Mouse (Mus musculus) MEL (cell line): ENCODE measurements at regions not wholly inside any gene's neighbourhood (a gene's known extent, or its start where the extent isn't known, plus 50 kb on each side); places are given as distances from the start of the nearest gene placed in this dataset.
"Not testable (repeated sequence)": the region's sequence is repeated elsewhere in the genome, so short reads cannot be mapped to it uniquely, and the experiment has no call there.

Experiments used
- DNase-seq: peaks from one replicate; pipeline ENCODE4 v3.0.0; 2011; ENCODE audit warnings: low read depth, low spot score
- H3K27ac ChIP-seq: 2 replicates; pipeline ENCODE4 v1.5.1; 2012; ENCODE audit warnings: low read depth, mild to moderate bottlenecking, control low read depth, low read length, moderate library complexity; ENCODE audit not compliant: control insufficient read depth
- H3K27me3 ChIP-seq, 2 experiments: fragments of 150-350 bp in 1 of 2; sonication (generic) in 1 of 2; 2 replicates each; pipeline ENCODE4 v1.6.1; 2012; ENCODE audit warnings: low read length in 2 of 2, mild to moderate bottlenecking in 2 of 2, improper control_type of control experiment in 1 of 2, moderate library complexity in 1 of 2; ENCODE audit not compliant: insufficient read depth in 2 of 2, control insufficient read depth in 1 of 2
- H3K36me3 ChIP-seq, 2 experiments: 2 replicates each; pipeline ENCODE4 v1.6.1; 2012 to 2014; ENCODE audit warnings: low read length in 2 of 2, improper control_type of control experiment in 1 of 2, inconsistent platforms in 1 of 2, mild to moderate bottlenecking in 1 of 2; ENCODE audit not compliant: insufficient read depth in 2 of 2, control insufficient read depth in 1 of 2
- H3K4me1 ChIP-seq, 2 experiments: fragments of 150-350 bp in 1 of 2; sonication (generic) in 1 of 2; 2 replicates each; pipeline ENCODE4 v1.6.1; 2012; ENCODE audit warnings: low read length in 2 of 2, improper control_type of control experiment in 1 of 2, mild to moderate bottlenecking in 1 of 2; ENCODE audit not compliant: insufficient read depth in 2 of 2, control insufficient read depth in 1 of 2
- H3K4me3 ChIP-seq, 2 experiments: fragments of 150-350 bp in 1 of 2; sonication (generic) in 1 of 2; 2 replicates each; pipeline ENCODE4 v1.5.1; 2012; ENCODE audit warnings: low read depth in 2 of 2, low read length in 2 of 2, mild to moderate bottlenecking in 2 of 2, moderate library complexity in 2 of 2, control low read depth in 1 of 2, improper control_type of control experiment in 1 of 2; ENCODE audit not compliant: control insufficient read depth in 1 of 2, insufficient read depth in 1 of 2
- H3K79me2 ChIP-seq: 2 replicates; pipeline ENCODE4 v1.6.1; 2012; ENCODE audit warnings: mild to moderate bottlenecking, low read length, moderate library complexity; ENCODE audit not compliant: control insufficient read depth, poor library complexity, insufficient read depth
- H3K9ac ChIP-seq: 2 replicates; pipeline ENCODE4 v1.6.1; 2012; ENCODE audit warnings: low read depth, mild to moderate bottlenecking, control low read depth, low read length, moderate library complexity; ENCODE audit not compliant: control insufficient read depth, poor library complexity, severe bottlenecking
- H3K9me3 ChIP-seq: fragments of 150-350 bp; sonication (generic); replicated peaks from 2 replicates; pipeline ENCODE4 v1.6.1; 2012; ENCODE audit warnings: mild to moderate bottlenecking, low read length, improper control_type of control experiment, moderate library complexity; ENCODE audit not compliant: insufficient read depth
- CHD1 ChIP-seq: IDR thresholded peaks from 2 replicates; pipeline ENCODE4 v1.6.1; 2012; ENCODE audit warnings: low read depth, mild to moderate bottlenecking, inconsistent platforms, low read length, improper control_type of control experiment
- CTCF ChIP-seq, 3 experiments: IDR thresholded peaks in 2 of 3; conservative IDR thresholded peaks in 1 of 3; 2 replicates each; pipeline ENCODE4 v1.5.1; 2011 to 2012; ENCODE audit warnings: low read length in 3 of 3, low read depth in 2 of 3, mild to moderate bottlenecking in 2 of 3, improper control_type of control experiment in 1 of 3, inconsistent platforms in 1 of 3, mixed read lengths in 1 of 3, moderate library complexity in 1 of 3; ENCODE audit not compliant: control insufficient read depth in 1 of 3, insufficient read depth in 1 of 3, poor library complexity in 1 of 3, severe bottlenecking in 1 of 3
- E2F4 ChIP-seq: IDR thresholded peaks from 2 replicates; pipeline ENCODE4 v1.6.1; 2011; ENCODE audit warnings: low read depth, low read length, improper control_type of control experiment, borderline replicate concordance
- ELF1 ChIP-seq: IDR thresholded peaks from 2 replicates; pipeline ENCODE4 v1.6.1; 2014; ENCODE audit warnings: low read depth, mild to moderate bottlenecking, inconsistent platforms, low read length, improper control_type of control experiment, moderate library complexity
- ETS1 ChIP-seq: IDR thresholded peaks from 2 replicates; pipeline ENCODE4 v1.6.1; 2012; ENCODE audit warnings: low read depth, mild to moderate bottlenecking, inconsistent platforms, low read length, improper control_type of control experiment, moderate library complexity
- GATA1 ChIP-seq: IDR thresholded peaks from 2 replicates; pipeline ENCODE4 v1.6.1; 2011; ENCODE audit warnings: low read depth, low read length, improper control_type of control experiment
- HCFC1 ChIP-seq: IDR thresholded peaks from 2 replicates; pipeline ENCODE4 v1.6.1; 2012; ENCODE audit warnings: low read depth, mild to moderate bottlenecking, inconsistent platforms, low read length, improper control_type of control experiment, moderate library complexity
- MAFK ChIP-seq: IDR thresholded peaks from 2 replicates; pipeline ENCODE4 v1.6.1; 2011; ENCODE audit warnings: low read depth, mild to moderate bottlenecking, low read length, improper control_type of control experiment, borderline replicate concordance
- MAX ChIP-seq: IDR thresholded peaks from 2 replicates; pipeline ENCODE4 v1.6.1; 2011; ENCODE audit warnings: low read length, improper control_type of control experiment
- MXI1 ChIP-seq: IDR thresholded peaks from 2 replicates; pipeline ENCODE4 v1.6.1; 2011; ENCODE audit warnings: mild to moderate bottlenecking, low read depth, low read length, improper control_type of control experiment
- MYB ChIP-seq: IDR thresholded peaks from 2 replicates; pipeline ENCODE4 v1.6.1; 2011; ENCODE audit warnings: mild to moderate bottlenecking, low read depth, low read length, improper control_type of control experiment
- MYC ChIP-seq: IDR thresholded peaks from 2 replicates; pipeline ENCODE4 v1.6.1; 2011; ENCODE audit warnings: low read depth, mild to moderate bottlenecking, low read length, improper control_type of control experiment, moderate library complexity
- NELFE ChIP-seq: IDR thresholded peaks from 2 replicates; pipeline ENCODE4 v1.6.1; 2011; ENCODE audit warnings: low read depth, low read length, improper control_type of control experiment
- POLR2A ChIP-seq, 2 experiments: IDR thresholded peaks; 2 replicates each; pipeline ENCODE4 v1.6.1; 2011 to 2012; ENCODE audit warnings: low read length in 2 of 2, mild to moderate bottlenecking in 2 of 2, control low read depth in 1 of 2, improper control_type of control experiment in 1 of 2, low read depth in 1 of 2, moderate library complexity in 1 of 2; ENCODE audit not compliant: control insufficient read depth in 1 of 2, insufficient read depth in 1 of 2, poor library complexity in 1 of 2
- POLR2AphosphoS5 ChIP-seq: IDR thresholded peaks from 2 replicates; pipeline ENCODE4 v1.6.1; 2012; ENCODE audit warnings: low read depth, borderline replicate concordance, mild to moderate bottlenecking, inconsistent platforms, low read length, moderate library complexity, mixed read lengths
- RCOR1 ChIP-seq: IDR thresholded peaks from 2 replicates; pipeline ENCODE4 v1.6.1; 2012; ENCODE audit warnings: low read depth, mild to moderate bottlenecking, inconsistent platforms, low read length, improper control_type of control experiment
- SIN3A ChIP-seq: IDR thresholded peaks from 2 replicates; pipeline ENCODE4 v1.6.1; 2012; ENCODE audit warnings: low read length, improper control_type of control experiment, inconsistent platforms
- SMC3 ChIP-seq: IDR thresholded peaks from 2 replicates; pipeline ENCODE4 v1.6.1; 2011; ENCODE audit warnings: low read depth, low read length, improper control_type of control experiment
- TCF12 ChIP-seq: IDR thresholded peaks from 2 replicates; pipeline ENCODE4 v1.6.1; 2014; ENCODE audit warnings: low read depth, mild to moderate bottlenecking, inconsistent platforms, low read length, improper control_type of control experiment, moderate library complexity
- ZKSCAN1 ChIP-seq: IDR thresholded peaks from 2 replicates; pipeline ENCODE4 v1.6.1; 2012; ENCODE audit warnings: low read depth, mild to moderate bottlenecking, inconsistent platforms, low read length, improper control_type of control experiment, moderate library complexity
- ZNF384 ChIP-seq: IDR thresholded peaks from 2 replicates; pipeline ENCODE4 v1.6.1; 2012; ENCODE audit warnings: low read depth, mild to moderate bottlenecking, inconsistent platforms, low read length, improper control_type of control experiment

GRCm38 (mm10) chr8:100034474-100034873 is 618.2 kb upstream of the Cdh8 start:
- Histone ChIP-seq H3K4me1 (no peaks in the 10 kb centered on the region), H3K79me2 (no peaks in the 10 kb centered on the region)
- no peak for TF ChIP-seq TCF12
- TF ChIP-seq ZNF384, result no peak
- no peak for TF ChIP-seq GATA1
- no peak for TF ChIP-seq ZKSCAN1
- TF ChIP-seq, all 39 proteins: peak for 0
- Histone ChIP-seq H3K27me3 (no peaks in the 10 kb centered on the region), H3K36me3 (no peaks in the 10 kb centered on the region), H3K9ac (no peak overlapping the region), H3K4me3 (no peak overlapping the region), H3K27ac (no peak overlapping the region), H3K9me3 (no peaks in the 10 kb centered on the region)
- DNase-seq, result no peak

GRCm38 (mm10) chr8:100030358-100030757 is 614.1 kb upstream of the Cdh8 start:
- H3K79me2 ChIP-seq, H3K27ac ChIP-seq, H3K4me1 ChIP-seq, H3K9ac ChIP-seq, H3K9me3 ChIP-seq, H3K27me3 ChIP-seq, H3K4me3 ChIP-seq, DNase-seq, H3K36me3 ChIP-seq: not testable (repeated sequence)

DNA sequence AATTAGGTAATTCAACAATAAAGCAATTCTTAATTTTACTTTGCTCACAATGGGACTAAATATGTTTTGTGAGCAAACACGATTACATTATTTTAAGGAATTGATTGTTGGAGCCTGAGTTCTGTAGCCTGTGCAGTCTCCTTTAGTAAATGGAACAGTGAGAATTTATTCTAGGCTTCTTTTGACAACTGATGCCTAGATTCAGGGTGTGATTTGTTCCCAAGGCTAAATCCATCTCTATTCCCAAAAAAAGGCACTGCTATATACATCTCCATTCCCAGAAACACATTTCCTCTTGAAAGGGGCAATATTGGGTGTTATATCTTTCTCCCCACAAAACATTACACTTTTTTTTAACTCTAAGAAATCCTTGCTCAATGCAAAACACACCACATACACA is 599.4 kb upstream of the Cdh8 start:
- Histone ChIP-seq H3K36me3 (peaks cover 0 to 8% of the 10 kb centered on the region in 2 experiments; a peak in 1 of 4 replicates), H3K27ac (no peak overlapping the region), H3K27me3 (no peaks in the 10 kb centered on the region), H3K9me3 (no peaks in the 10 kb centered on the region), H3K4me3 (no peak overlapping the region), H3K79me2 (no peaks in the 10 kb centered on the region), H3K4me1 (peaks cover 0 to 9% of the 10 kb centered on the region in 2 experiments; a peak in 2 of 4 replicates), H3K9ac (no peak overlapping the region)
- no peak for DNase-seq
- TF ChIP-seq NELFE (no peak), HCFC1 (no peak), RCOR1 (no peak), SMC3 (no peak), POLR2A (IDR thresholded peaks at IDR 0.05; ENCODE audit: control insufficient read depth in 1 of 2, insufficient read depth in 1 of 2, low read depth in 1 of 2, low read length in 2 of 2, poor library complexity in 1 of 2) (no peak), MXI1 (no peak), POLR2AphosphoS5 (no peak), E2F4 (no peak), MAFK (no peak), SIN3A (no peak), ELF1 (no peak), ZKSCAN1 (no peak), CTCF (IDR thresholded peaks at IDR 0.05 in 2 of 3, conservative IDR thresholded peaks at IDR 0.05 in 1 of 3; ENCODE audit: control insufficient read depth in 1 of 3, insufficient read depth in 1 of 3, low read depth in 2 of 3, low read length in 3 of 3, poor library complexity in 1 of 3, severe bottlenecking in 1 of 3) (no peak), TCF12 (no peak), MYC (no peak), CHD1 (no peak), ETS1 (no peak), MYB (no peak), MAX (no peak), ZNF384 (no peak)
